Mouse (Mus musculus): Measurements from ENCODE around the gene Rft1. TPM values are rescaled to one million over a fixed set of nuclear protein-coding genes. Genes with fewer than 3 reads are reported as not detected.
"Not testable (repeated sequence)": the region's sequence is repeated elsewhere in the genome, so short reads cannot be mapped to it uniquely, and the experiment has no call there.

The Rft1 gene
- polyA plus RNA-seq, 1 experiment from 2014 or later = 14.8 TPM

DNA sequence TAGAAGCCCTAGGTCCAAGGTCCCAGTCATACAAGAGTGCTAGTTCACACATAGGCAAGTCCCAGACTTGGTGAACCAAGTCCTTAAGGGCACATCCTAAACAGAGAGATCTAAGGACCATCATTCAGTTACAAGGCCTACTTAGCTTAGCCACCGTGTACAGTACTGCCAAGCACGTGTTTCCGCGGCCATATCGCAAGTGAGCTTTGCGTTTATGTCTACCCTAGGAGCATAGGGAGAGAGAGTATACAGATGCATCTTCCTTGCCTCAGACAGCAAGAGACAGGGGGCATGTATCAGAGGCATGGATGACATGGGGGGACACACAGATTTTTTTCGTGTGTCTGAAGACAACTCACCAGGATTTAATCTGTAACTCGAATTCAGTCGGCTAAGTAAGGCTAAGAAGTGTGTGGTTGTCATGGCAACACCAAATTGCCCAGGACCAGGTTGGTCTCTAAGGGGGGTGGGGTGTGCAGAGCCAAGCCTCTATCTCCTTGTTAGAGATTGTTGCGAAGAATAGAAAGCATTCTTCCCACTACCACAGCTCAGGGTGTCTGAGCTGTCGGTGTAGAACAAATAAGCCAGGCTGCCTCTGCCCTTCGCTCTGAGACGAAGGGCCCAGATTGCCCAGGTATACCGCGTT, 43.4 kb downstream of the Rft1 start:
- Histone ChIP-seq H3K27me3 (ENCODE audit: low read depth, poor library complexity, severe bottlenecking) (no peaks in the 10 kb centered on the region), H3K36me3 (no peaks in the 10 kb centered on the region), H3K4me3 (no peak overlapping the region), H3K4me1 (peaks cover 14% of the 10 kb centered on the region), H3K27ac (replicated peaks) (no peak overlapping the region), H3K9me3 (replicated peaks) (no peaks in the 10 kb centered on the region)
- DNase-seq (ENCODE audit: low spot score) = no peak
- WGBS = 75% methylated on average over 15 of the region's 15 CpGs

DNA sequence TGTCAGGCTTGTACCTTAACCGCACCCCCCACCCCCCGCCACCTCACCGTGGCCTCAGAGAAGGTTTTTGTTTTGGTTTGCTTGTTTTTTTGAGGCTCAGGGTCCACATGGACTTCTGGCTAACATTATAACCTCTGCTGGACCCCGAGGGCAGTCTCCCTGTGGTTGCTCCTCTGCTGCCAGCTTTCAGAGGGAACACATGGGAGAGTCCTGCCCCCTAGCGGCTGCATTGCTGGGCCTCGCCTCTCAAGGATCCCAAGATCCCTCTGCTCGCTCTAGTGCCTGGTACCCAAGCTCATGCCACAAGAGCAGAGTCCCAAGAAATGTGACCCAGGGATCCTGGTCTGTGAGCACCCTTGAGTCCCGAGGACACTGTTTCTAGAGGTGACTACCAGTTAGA, 45.5 kb downstream of the Rft1 start:
- H3K4me3 ChIP-seq = no peak overlapping the region
- no peaks in the 10 kb centered on the region for H3K9me3 ChIP-seq (replicated peaks)
- H3K36me3 ChIP-seq = no peaks in the 10 kb centered on the region
- peaks cover 14% of the 10 kb centered on the region for H3K4me1 ChIP-seq
- peak; percentile 74 for DNase-seq (ENCODE audit: low spot score)
- no peaks in the 10 kb centered on the region for H3K27me3 ChIP-seq (ENCODE audit: low read depth, poor library complexity, severe bottlenecking)
- 32% methylated on average over 8 of the region's 8 CpGs for WGBS
- no peak overlapping the region for H3K27ac ChIP-seq (replicated peaks)

GRCm38 (mm10) chr14:30702512-30702911, 48.4 kb downstream of the Rft1 start:
- DNase-seq (ENCODE audit: low spot score) = no peak
- no peak overlapping the region for H3K4me3 ChIP-seq
- H3K27me3 ChIP-seq (ENCODE audit: low read depth, poor library complexity, severe bottlenecking) = no peaks in the 10 kb centered on the region
- H3K4me1 ChIP-seq = peaks cover 8% of the 10 kb centered on the region
- H3K36me3 ChIP-seq = no peaks in the 10 kb centered on the region
- no peaks in the 10 kb centered on the region for H3K9me3 ChIP-seq (replicated peaks)
- H3K27ac ChIP-seq (replicated peaks) = no peak overlapping the region
- 60% methylated on average over 5 of the region's 5 CpGs for WGBS

- WGBS = 87% methylated on average over 5 of the region's 5 CpGs
- Histone ChIP-seq H3K27me3 (ENCODE audit: low read depth, poor library complexity, severe bottlenecking) (no peaks in the 10 kb centered on the region), H3K9me3 (replicated peaks) (no peaks in the 10 kb centered on the region), H3K4me1 (peaks cover 2% of the 10 kb centered on the region), H3K36me3 (no peaks in the 10 kb centered on the region), H3K4me3 (no peak overlapping the region), H3K27ac (replicated peaks) (no peak overlapping the region)
- no peak for DNase-seq (ENCODE audit: low spot score)
Measured at GRCm38 (mm10) chr14:30703079-30703478, 48.9 kb downstream of the Rft1 start.

DNA sequence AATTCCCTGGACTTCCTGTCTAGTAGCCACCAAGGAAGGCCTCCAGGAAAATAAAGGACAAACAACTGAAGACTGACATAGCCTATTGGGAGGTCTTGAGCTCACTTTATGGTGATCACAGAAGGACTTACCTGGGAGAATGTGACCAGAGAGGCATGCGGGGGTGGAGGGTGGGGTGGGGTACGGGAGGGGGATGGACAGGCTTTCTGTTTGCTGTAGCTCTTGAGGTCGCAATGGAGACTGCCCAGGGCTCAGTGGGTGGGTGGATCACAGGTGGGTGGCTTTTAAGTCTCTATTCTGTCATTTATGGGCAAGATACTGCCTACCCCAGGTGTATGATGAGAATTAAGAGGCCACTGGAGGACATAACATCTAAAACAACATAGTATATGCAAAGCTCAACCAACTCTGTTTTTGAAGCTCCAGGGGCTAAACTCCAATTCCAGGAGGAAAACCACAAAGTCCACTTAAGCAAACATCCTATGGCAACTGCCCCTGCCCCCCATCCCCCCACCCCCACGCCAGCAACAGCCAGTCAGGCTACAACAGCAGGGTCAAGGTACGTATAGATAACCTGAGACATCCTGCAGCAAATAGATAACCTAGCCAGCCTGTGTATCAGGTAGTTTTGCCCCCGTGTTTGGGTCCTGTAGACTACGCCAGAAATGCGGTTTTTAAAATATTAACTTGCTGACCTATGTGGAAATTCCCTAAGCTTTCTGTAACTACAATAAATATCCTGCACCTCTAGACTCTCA, 50.1 kb downstream of the Rft1 start:
- no peak for DNase-seq (ENCODE audit: low spot score)
- WGBS = 80% methylated on average over 8 of the region's 8 CpGs
- H3K9me3 ChIP-seq (replicated peaks) = no peaks in the 10 kb centered on the region
- H3K36me3 ChIP-seq = no peaks in the 10 kb centered on the region
- no peak overlapping the region for H3K27ac ChIP-seq (replicated peaks)
- H3K27me3 ChIP-seq (ENCODE audit: low read depth, poor library complexity, severe bottlenecking) = no peaks in the 10 kb centered on the region
- no peak overlapping the region for H3K4me3 ChIP-seq
- H3K4me1 ChIP-seq = no peaks in the 10 kb centered on the region

- H3K27me3 ChIP-seq (ENCODE audit: low read depth, poor library complexity, severe bottlenecking) = peaks cover 16% of the 10 kb centered on the region
- DNase-seq (ENCODE audit: low spot score) = no peak
- WGBS = 90% methylated on average over 2 of the region's 2 CpGs
- no peak overlapping the region for H3K27ac ChIP-seq (replicated peaks)
- H3K4me1 ChIP-seq = peaks cover 16% of the 10 kb centered on the region
- no peak overlapping the region for H3K4me3 ChIP-seq
- no peaks in the 10 kb centered on the region for H3K36me3 ChIP-seq
- no peaks in the 10 kb centered on the region for H3K9me3 ChIP-seq (replicated peaks)
Measured at GRCm38 (mm10) chr14:30711892-30712291, 57.7 kb downstream of the Rft1 start.

GRCm38 (mm10) chr14:30713769-30714168, 59.6 kb downstream of the Rft1 start:
- H3K36me3 ChIP-seq = no peaks in the 10 kb centered on the region
- no peak overlapping the region for H3K27ac ChIP-seq (replicated peaks)
- H3K4me1 ChIP-seq = peaks cover 26% of the 10 kb centered on the region
- H3K9me3 ChIP-seq (replicated peaks) = no peaks in the 10 kb centered on the region
- H3K4me3 ChIP-seq = no peak overlapping the region
- H3K27me3 ChIP-seq (ENCODE audit: low read depth, poor library complexity, severe bottlenecking) = peaks cover 16% of the 10 kb centered on the region
- DNase-seq (ENCODE audit: low spot score) = peak; percentile 8
- WGBS = 80% methylated on average over 1 of the region's 1 CpGs

DNA sequence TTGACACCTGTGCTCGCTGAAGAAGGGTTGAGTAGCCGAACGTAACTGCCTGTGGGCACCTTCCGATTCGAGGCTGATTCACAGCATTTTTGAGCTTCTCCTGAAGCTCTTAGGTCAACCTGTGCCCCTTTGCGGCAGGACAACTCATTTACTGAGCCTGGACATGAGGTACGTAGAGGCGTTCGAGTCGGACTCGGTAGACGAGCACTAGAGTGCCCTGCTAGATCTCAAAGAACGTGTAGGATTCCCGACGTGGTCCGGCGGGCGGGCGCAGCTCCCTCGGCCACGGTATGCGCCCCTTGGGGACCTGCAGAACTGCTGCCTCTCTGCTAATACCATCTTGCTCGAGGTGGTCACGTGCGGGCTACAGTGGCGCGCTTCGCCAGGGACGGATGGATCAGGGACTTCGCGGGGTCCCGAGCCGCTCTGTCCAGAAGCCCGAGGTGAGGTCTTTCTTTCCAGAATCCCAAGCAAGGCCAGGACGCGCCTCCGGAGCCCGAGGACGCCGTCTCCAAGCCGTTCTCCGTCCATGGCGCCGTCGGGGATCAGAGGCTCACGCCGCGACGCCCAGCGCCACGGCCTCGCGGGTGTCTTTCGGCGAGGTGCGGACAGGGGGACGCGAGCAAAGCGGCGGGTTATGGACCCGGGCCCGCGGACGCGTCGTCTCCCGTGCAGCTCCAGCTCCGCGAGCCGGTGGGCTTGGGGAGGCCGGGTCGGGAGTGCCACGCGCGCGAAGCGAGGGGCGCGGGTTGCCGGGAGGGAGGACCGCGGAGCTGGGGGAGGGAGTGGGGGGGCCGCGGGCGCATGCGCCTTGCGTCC, 60.8 kb downstream of the Rft1 start, which contains the start of gene Sfmbt1:
TSS of gene Sfmbt1 (plus strand) at position 51 of the 819 bp plus-strand sequence.
- H3K4me1 ChIP-seq = peaks cover 26% of the 10 kb centered on the region
- H3K36me3 ChIP-seq = no peaks in the 10 kb centered on the region
- peaks cover 16% of the 10 kb centered on the region for H3K27me3 ChIP-seq (ENCODE audit: low read depth, poor library complexity, severe bottlenecking)
- 2% methylated on average over 87 of the region's 87 CpGs for WGBS
- peak within 1 kb of the TSS; percentile 97 for H3K27ac ChIP-seq (replicated peaks)
- DNase-seq (ENCODE audit: low spot score) = peak; percentile 75
- H3K9me3 ChIP-seq (replicated peaks) = no peaks in the 10 kb centered on the region
- peak within 1 kb of the TSS; percentile 90 for H3K4me3 ChIP-seq

DNA sequence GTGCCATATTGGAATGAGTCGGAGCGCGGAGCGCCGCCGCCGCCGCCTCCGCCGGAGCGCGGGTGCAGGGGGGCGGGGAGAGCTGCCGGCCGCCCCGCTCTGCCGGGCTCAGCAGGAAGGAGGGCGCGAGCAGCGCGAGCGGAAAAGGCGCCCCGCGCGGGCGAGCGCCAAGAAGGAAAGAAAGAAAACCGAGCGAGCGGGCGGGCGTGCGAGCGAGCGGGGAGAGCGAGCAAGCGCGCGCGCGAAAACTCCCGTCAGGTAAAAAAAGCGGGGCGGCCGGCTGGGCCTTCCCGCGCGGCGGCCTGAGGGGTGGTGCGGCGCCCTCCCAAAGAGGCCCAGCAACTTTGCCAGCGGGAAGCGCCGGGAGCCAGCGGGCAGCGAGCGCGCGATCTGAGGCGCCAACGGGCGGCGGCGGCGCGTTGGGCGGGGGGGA, 61.5 kb downstream of the Rft1 start:
- H3K4me1 ChIP-seq = peaks cover 26% of the 10 kb centered on the region
- peak overlapping the region; percentile 90 for H3K4me3 ChIP-seq
- WGBS = under 1% methylated on average over 62 of the region's 68 CpGs
- no peaks in the 10 kb centered on the region for H3K9me3 ChIP-seq (replicated peaks)
- peaks cover 16% of the 10 kb centered on the region for H3K27me3 ChIP-seq (ENCODE audit: low read depth, poor library complexity, severe bottlenecking)
- DNase-seq (ENCODE audit: low spot score) = peak; percentile 87
- H3K27ac ChIP-seq (replicated peaks) = peak overlapping the region; percentile 97
- no peaks in the 10 kb centered on the region for H3K36me3 ChIP-seq

DNA sequence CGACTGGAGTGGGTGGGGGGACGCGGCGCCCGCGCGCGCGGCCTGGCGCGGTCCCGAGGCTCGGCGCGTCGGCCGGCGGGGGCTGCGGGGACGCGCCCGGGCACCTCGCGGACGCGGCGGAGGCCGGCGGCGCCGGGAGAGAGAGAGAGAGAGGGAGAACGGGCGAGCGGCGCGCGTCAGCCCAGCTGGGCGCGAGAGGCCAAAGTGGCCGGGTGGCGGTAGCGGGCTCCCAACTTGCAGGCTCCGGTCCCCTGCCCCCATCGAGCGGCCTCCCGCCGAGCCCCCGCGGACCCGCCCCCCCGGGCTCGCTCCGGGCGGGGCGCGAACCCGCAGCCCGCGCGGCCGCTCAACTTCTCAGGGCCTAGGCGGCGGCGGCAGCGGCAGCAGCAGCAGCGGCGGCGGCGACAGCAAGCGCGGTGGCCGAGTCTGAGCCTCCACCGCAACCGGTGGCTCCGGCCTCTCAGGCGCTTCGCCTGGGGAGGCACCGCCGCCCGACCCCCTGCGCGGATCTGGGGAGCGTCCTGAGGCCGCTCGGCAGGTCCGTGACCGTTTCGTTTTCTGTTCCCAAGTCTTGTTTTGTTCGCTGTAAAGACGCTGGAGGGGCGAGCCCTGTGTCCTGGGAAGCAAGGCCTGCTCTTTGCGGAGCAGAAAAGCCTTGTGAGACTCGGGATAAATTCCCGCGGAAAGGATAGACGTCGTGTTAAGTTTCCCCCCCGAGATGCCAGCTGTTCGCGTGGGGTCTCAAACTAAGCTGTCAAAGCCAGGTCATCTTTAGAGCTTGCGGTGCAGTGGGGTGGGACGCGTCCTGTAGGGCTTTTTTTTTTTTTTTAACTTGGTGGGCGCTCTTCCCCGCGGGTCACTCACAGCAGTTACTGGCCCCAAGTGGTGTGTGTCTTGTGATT, 62.1 kb downstream of the Rft1 start:
- Histone ChIP-seq H3K4me3 (peak overlapping the region; percentile 90), H3K9me3 (replicated peaks) (no peaks in the 10 kb centered on the region), H3K27ac (replicated peaks) (peak overlapping the region; percentile 97), H3K4me1 (peaks cover 26% of the 10 kb centered on the region), H3K36me3 (no peaks in the 10 kb centered on the region), H3K27me3 (ENCODE audit: low read depth, poor library complexity, severe bottlenecking) (peaks cover 16% of the 10 kb centered on the region)
- peak; percentile 80 for DNase-seq (ENCODE audit: low spot score)
- under 1% methylated on average over 93 of the region's 106 CpGs for WGBS

DNA sequence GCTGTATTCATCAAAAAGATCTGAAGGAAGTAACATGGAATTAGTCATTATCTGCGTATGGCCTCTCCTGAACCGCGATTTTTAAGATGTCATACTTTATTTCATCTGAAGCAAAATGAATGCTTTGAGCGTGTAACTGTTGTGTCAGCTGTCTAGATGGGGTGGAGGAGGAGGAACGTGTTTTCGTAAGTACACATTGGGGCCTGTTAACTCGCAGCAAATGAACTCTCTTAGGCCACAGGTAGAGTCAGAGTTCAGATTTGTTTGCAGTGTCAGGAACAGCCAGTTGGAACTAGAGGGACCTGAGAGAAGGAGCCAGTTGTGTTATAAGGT, 62.8 kb downstream of the Rft1 start:
- 9% methylated on average over 7 of the region's 7 CpGs for WGBS
- DNase-seq (ENCODE audit: low spot score) = no peak
- Histone ChIP-seq H3K36me3 (no peaks in the 10 kb centered on the region), H3K27ac (replicated peaks) (0 out of 2 replicates have a peak overlapping the region, but pooled peaks have one; percentile 97), H3K4me3 (peak overlapping the region; percentile 90), H3K9me3 (replicated peaks) (no peaks in the 10 kb centered on the region), H3K4me1 (peaks cover 26% of the 10 kb centered on the region), H3K27me3 (ENCODE audit: low read depth, poor library complexity, severe bottlenecking) (peaks cover 16% of the 10 kb centered on the region)

DNA sequence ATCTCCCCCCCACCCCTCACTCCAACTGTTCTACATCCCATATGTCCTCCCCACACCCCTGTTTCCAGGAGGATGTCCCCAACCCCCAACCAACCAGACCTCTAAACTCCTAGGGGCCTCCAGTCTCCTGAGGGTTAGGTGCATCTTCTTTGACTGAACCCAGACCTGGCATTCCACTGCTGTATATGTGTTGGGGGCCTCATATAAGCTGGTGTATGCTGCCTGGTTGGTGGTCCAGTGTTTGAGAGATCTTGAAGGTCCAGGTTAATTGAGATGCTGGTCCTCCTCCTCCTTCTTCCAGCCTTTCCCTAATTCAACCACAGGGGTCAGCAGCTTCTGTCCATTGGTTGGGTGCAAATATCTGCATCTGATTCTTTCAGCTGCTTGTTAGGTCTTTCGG, 64.5 kb downstream of the Rft1 start:
- WGBS = 93% methylated on average over 1 of the region's 1 CpGs
- Histone ChIP-seq H3K27me3 (ENCODE audit: low read depth, poor library complexity, severe bottlenecking) (peaks cover 14% of the 10 kb centered on the region), H3K4me1 (peaks cover 26% of the 10 kb centered on the region)
- not testable (repeated sequence) for H3K4me3 ChIP-seq; H3K27ac ChIP-seq (replicated peaks); DNase-seq (ENCODE audit: low spot score); H3K9me3 ChIP-seq (replicated peaks); H3K36me3 ChIP-seq
